Mouse (Mus musculus): ENCODE data around the gene Gnptab. TPM values are rescaled to one million over a fixed set of nuclear protein-coding genes. Genes with fewer than 3 reads are reported as not detected.

The Gnptab gene
- total and polyA plus RNA-seq, 3 experiments, result 14.2 to 24.1 TPM; not detected in 1

- Histone ChIP-seq H3K79me2 (ENCODE audit: control insufficient read depth, insufficient read depth, low read length, poor library complexity) (no peaks in the 10 kb centered on the region; the same call in 1 of the 2 replicates), H3K4me3 (ENCODE audit: control insufficient read depth in 1 of 2, insufficient read depth in 1 of 2, low read depth in 2 of 2, low read length in 2 of 2) (peak overlapping the region; percentile 66 to 88; a peak in 3 of 4 replicates), H3K36me3 (ENCODE audit: control insufficient read depth in 1 of 2, insufficient read depth in 2 of 2, low read length in 2 of 2) (peaks cover 0 to 2% of the 10 kb centered on the region in 2 experiments; a peak in 2 of 4 replicates), H3K4me1 (ENCODE audit: control insufficient read depth in 1 of 2, insufficient read depth in 2 of 2, low read length in 2 of 2) (peaks cover 0 to 3% of the 10 kb centered on the region in 2 experiments; a peak in 1 of 4 replicates), H3K27me3 (ENCODE audit: control insufficient read depth in 1 of 2, insufficient read depth in 2 of 2, low read length in 2 of 2) (peaks cover 0 to 2% of the 10 kb centered on the region in 2 experiments; a peak in 1 of 4 replicates), H3K9me3 (replicated peaks; ENCODE audit: insufficient read depth, low read length) (no peaks in the 10 kb centered on the region), H3K9ac (ENCODE audit: control insufficient read depth, low read depth, low read length, poor library complexity, severe bottlenecking) (peak overlapping the region; percentile 58), H3K27ac (ENCODE audit: control insufficient read depth, low read depth, low read length) (no peak overlapping the region)
- TF ChIP-seq NELFE (IDR thresholded peaks at IDR 0.05; ENCODE audit: low read depth, low read length), result no peak
- no peak for TF ChIP-seq SMC3 (IDR thresholded peaks at IDR 0.05; ENCODE audit: low read depth, low read length)
- TF ChIP-seq POLR2AphosphoS2 (IDR thresholded peaks at IDR 0.05; ENCODE audit: low read length), result no peak
- peak; percentile 57 for DNase-seq (ENCODE audit: low read depth, low spot score)
These were observed 21.9 kb upstream of the Gnptab start for GRCm38 (mm10) chr10:88356983-88357559.

- H3K4me1 ChIP-seq (ENCODE audit: control insufficient read depth in 1 of 2, insufficient read depth in 2 of 2, low read length in 2 of 2), result no peaks in the 10 kb centered on the region
- no peaks in the 10 kb centered on the region for H3K36me3 ChIP-seq (ENCODE audit: control insufficient read depth in 1 of 2, insufficient read depth in 2 of 2, low read length in 2 of 2)
- no peaks in the 10 kb centered on the region for H3K9me3 ChIP-seq (replicated peaks; ENCODE audit: insufficient read depth, low read length)
- no peak overlapping the region for H3K27ac ChIP-seq (ENCODE audit: control insufficient read depth, low read depth, low read length)
- no peak overlapping the region for H3K4me3 ChIP-seq (ENCODE audit: control insufficient read depth in 1 of 2, insufficient read depth in 1 of 2, low read depth in 2 of 2, low read length in 2 of 2)
- H3K9ac ChIP-seq (ENCODE audit: control insufficient read depth, low read depth, low read length, poor library complexity, severe bottlenecking), result no peak overlapping the region
- no peak for DNase-seq (ENCODE audit: low read depth, low spot score)
- no peaks in the 10 kb centered on the region for H3K79me2 ChIP-seq (ENCODE audit: control insufficient read depth, insufficient read depth, low read length, poor library complexity)
- peaks cover 0 to 2% of the 10 kb centered on the region in 2 experiments; a peak in 2 of 4 replicates for H3K27me3 ChIP-seq (ENCODE audit: control insufficient read depth in 1 of 2, insufficient read depth in 2 of 2, low read length in 2 of 2)
- no peak for TF ChIP-seq USF1 (IDR thresholded peaks at IDR 0.05; ENCODE audit: low read depth, low read length)
- TF ChIP-seq MAZ (IDR thresholded peaks at IDR 0.05; ENCODE audit: low read depth, low read length), result no peak
- no peak for TF ChIP-seq ZMIZ1 (IDR thresholded peaks at IDR 0.05; ENCODE audit: low read depth, low read length)
- no peak for TF ChIP-seq UBTF (IDR thresholded peaks at IDR 0.05; ENCODE audit: borderline replicate concordance, insufficient read depth, low read depth, low read length)
- TF ChIP-seq TBP (IDR thresholded peaks at IDR 0.05; ENCODE audit: low read depth, low read length), result no peak
- TF ChIP-seq ELF1 (IDR thresholded peaks at IDR 0.05; ENCODE audit: low read depth, low read length), result no peak
- TF ChIP-seq NELFE (IDR thresholded peaks at IDR 0.05; ENCODE audit: low read depth, low read length), result no peak
- no peak for TF ChIP-seq CTCF (IDR thresholded peaks at IDR 0.05 in 2 of 3, conservative IDR thresholded peaks at IDR 0.05 in 1 of 3; ENCODE audit: control insufficient read depth in 1 of 3, insufficient read depth in 1 of 3, low read depth in 2 of 3, low read length in 3 of 3, poor library complexity in 1 of 3, severe bottlenecking in 1 of 3)
- TF ChIP-seq HCFC1 (IDR thresholded peaks at IDR 0.05; ENCODE audit: low read depth, low read length), result no peak
- no peak for TF ChIP-seq NRF1 (IDR thresholded peaks at IDR 0.05; ENCODE audit: insufficient read depth, low read depth, low read length, poor library complexity, severe bottlenecking)
These were observed 16.7 kb upstream of the Gnptab start for GRCm38 (mm10) chr10:88362218-88362617.

GRCm38 (mm10) chr10:88364221-88364620 is 14.7 kb upstream of the Gnptab start:
- H3K4me3 ChIP-seq (ENCODE audit: control insufficient read depth in 1 of 2, insufficient read depth in 1 of 2, low read depth in 2 of 2, low read length in 2 of 2), result no peak overlapping the region
- no peaks in the 10 kb centered on the region for H3K36me3 ChIP-seq (ENCODE audit: control insufficient read depth in 1 of 2, insufficient read depth in 2 of 2, low read length in 2 of 2)

More at GRCm38 (mm10) chr10:88364221-88364620, 14.7 kb upstream of the Gnptab start:
- no peak overlapping the region for H3K9ac ChIP-seq (ENCODE audit: control insufficient read depth, low read depth, low read length, poor library complexity, severe bottlenecking)
- H3K27me3 ChIP-seq (ENCODE audit: control insufficient read depth in 1 of 2, insufficient read depth in 2 of 2, low read length in 2 of 2), result no peaks in the 10 kb centered on the region; a peak in 2 of 4 replicates
- no peaks in the 10 kb centered on the region for H3K79me2 ChIP-seq (ENCODE audit: control insufficient read depth, insufficient read depth, low read length, poor library complexity)
- H3K4me1 ChIP-seq (ENCODE audit: control insufficient read depth in 1 of 2, insufficient read depth in 2 of 2, low read length in 2 of 2), result no peaks in the 10 kb centered on the region
- no peak overlapping the region for H3K27ac ChIP-seq (ENCODE audit: control insufficient read depth, low read depth, low read length)
- no peaks in the 10 kb centered on the region for H3K9me3 ChIP-seq (replicated peaks; ENCODE audit: insufficient read depth, low read length)
- TF ChIP-seq ELF1 (IDR thresholded peaks at IDR 0.05; ENCODE audit: low read depth, low read length) (no peak), ZKSCAN1 (IDR thresholded peaks at IDR 0.05; ENCODE audit: low read depth, low read length) (no peak), CHD1 (IDR thresholded peaks at IDR 0.05; ENCODE audit: low read depth, low read length) (no peak), GATA1 (IDR thresholded peaks at IDR 0.05; ENCODE audit: low read depth, low read length) (no peak), USF2 (IDR thresholded peaks at IDR 0.05; ENCODE audit: borderline replicate concordance in 1 of 2, insufficient read depth in 1 of 2, low read depth in 1 of 2, low read length in 2 of 2) (no peak), CTCF (IDR thresholded peaks at IDR 0.05 in 2 of 3, conservative IDR thresholded peaks at IDR 0.05 in 1 of 3; ENCODE audit: control insufficient read depth in 1 of 3, insufficient read depth in 1 of 3, low read depth in 2 of 3, low read length in 3 of 3, poor library complexity in 1 of 3, severe bottlenecking in 1 of 3) (no peak), NELFE (IDR thresholded peaks at IDR 0.05; ENCODE audit: low read depth, low read length) (no peak), POLR2A (IDR thresholded peaks at IDR 0.05; ENCODE audit: control insufficient read depth in 1 of 2, insufficient read depth in 1 of 2, low read depth in 1 of 2, low read length in 2 of 2, poor library complexity in 1 of 2) (no peak), MAZ (IDR thresholded peaks at IDR 0.05; ENCODE audit: low read depth, low read length) (no peak), HCFC1 (IDR thresholded peaks at IDR 0.05; ENCODE audit: low read depth, low read length) (no peak), ETS1 (IDR thresholded peaks at IDR 0.05; ENCODE audit: low read depth, low read length) (no peak), MXI1 (IDR thresholded peaks at IDR 0.05; ENCODE audit: low read depth, low read length) (no peak), TBP (IDR thresholded peaks at IDR 0.05; ENCODE audit: low read depth, low read length) (no peak)
- DNase-seq (ENCODE audit: low read depth, low spot score), result no peak
